Mouse (Mus musculus): ENCODE measurements around the gene Zfp410. TPM values are rescaled to one million over a fixed set of nuclear protein-coding genes. Genes with fewer than 3 reads are reported as not detected.

The Zfp410 gene
- 100 to 1,000 TPM in 17 of 26 experiments, 10 to 100 TPM in 9; 48.1 to 165 (median 119) TPM for total RNA-seq (2018; cell fraction: chromatin; rRNA removed)
- total RNA-seq (2018; cell fraction: cytosol; rRNA removed) = 10 to 100 TPM; 10.7 to 23.4 (median 17.4) TPM
- total RNA-seq (2018; cell fraction: nucleus; rRNA removed) = 100 to 1,000 TPM in 5 of 26 experiments, 10 to 100 TPM in 21; 29.4 to 122 (median 62.3) TPM
- 13.2 to 17.7 TPM (median 17.0 TPM) in 3 replicates for polyA plus RNA-seq (2018)

GRCm38 (mm10) chr12:84316721-84317621, at the start of gene Zfp410:
Zfp410 (plus strand) TSS chr12:84316852.
- H3K36me3 ChIP-seq (ENCODE audit: inconsistent target) = peaks cover 11% of the 10 kb centered on the region; the same call in 1 of the 2 replicates
- peak within 1 kb of the TSS; percentile 72 for H3K4me3 ChIP-seq (ENCODE audit: inconsistent target)
- WGBS (ENCODE audit: missing documents) = 1% methylated on average over 66 of the region's 77 CpGs
- H3K27ac ChIP-seq = peak within 1 kb of the TSS; percentile 57
- peaks cover 51% of the 10 kb centered on the region for H3K79me2 ChIP-seq (ENCODE audit: inconsistent target)

GRCm38 (mm10) chr12:84267264-84267663, 49.4 kb upstream of the Zfp410 start:
- H3K4me3 ChIP-seq (ENCODE audit: inconsistent target) = no peak overlapping the region

GRCm38 (mm10) chr12:84273366-84273765, 43.3 kb upstream of the Zfp410 start:
- H3K36me3 ChIP-seq (ENCODE audit: inconsistent target) = no peaks in the 10 kb centered on the region
- H3K27ac ChIP-seq = no peak overlapping the region
- H3K4me3 ChIP-seq (ENCODE audit: inconsistent target) = no peak overlapping the region
- no peaks in the 10 kb centered on the region for H3K79me2 ChIP-seq (ENCODE audit: inconsistent target)
- WGBS (ENCODE audit: missing documents) = 89% methylated on average over 5 of the region's 5 CpGs

More at GRCm38 (mm10) chr12:84267264-84267663, 49.4 kb upstream of the Zfp410 start:
- Histone ChIP-seq H3K36me3 (ENCODE audit: inconsistent target) (no peaks in the 10 kb centered on the region), H3K27ac (no peak overlapping the region), H3K79me2 (ENCODE audit: inconsistent target) (no peaks in the 10 kb centered on the region)
- WGBS (ENCODE audit: missing documents) = 82% methylated on average over 2 of the region's 2 CpGs

GRCm38 (mm10) chr12:84275288-84275687, 41.4 kb upstream of the Zfp410 start:
- Histone ChIP-seq H3K79me2 (ENCODE audit: inconsistent target) (no peaks in the 10 kb centered on the region), H3K36me3 (ENCODE audit: inconsistent target) (no peaks in the 10 kb centered on the region), H3K27ac (peak overlapping the region; percentile 94), H3K4me3 (ENCODE audit: inconsistent target) (no peak overlapping the region)
- WGBS (ENCODE audit: missing documents) = 13% methylated on average over 9 of the region's 9 CpGs

GRCm38 (mm10) chr12:84276288-84276687, 40.4 kb upstream of the Zfp410 start:
- no peaks in the 10 kb centered on the region for H3K79me2 ChIP-seq (ENCODE audit: inconsistent target)
- WGBS (ENCODE audit: missing documents) = 43% methylated on average over 2 of the region's 2 CpGs
- peak overlapping the region; percentile 94 for H3K27ac ChIP-seq
- H3K36me3 ChIP-seq (ENCODE audit: inconsistent target) = no peaks in the 10 kb centered on the region
- no peak overlapping the region for H3K4me3 ChIP-seq (ENCODE audit: inconsistent target)

GRCm38 (mm10) chr12:84276799-84277198, 39.9 kb upstream of the Zfp410 start:
- H3K27ac ChIP-seq = peak overlapping the region; percentile 94

GRCm38 (mm10) chr12:84277832-84278231, 38.8 kb upstream of the Zfp410 start:
- WGBS (ENCODE audit: missing documents) = 97% methylated on average over 3 of the region's 3 CpGs
- H3K79me2 ChIP-seq (ENCODE audit: inconsistent target) = no peaks in the 10 kb centered on the region
- no peak overlapping the region for H3K4me3 ChIP-seq (ENCODE audit: inconsistent target)
- H3K27ac ChIP-seq = no peak overlapping the region
- no peaks in the 10 kb centered on the region for H3K36me3 ChIP-seq (ENCODE audit: inconsistent target)

More at GRCm38 (mm10) chr12:84276799-84277198, 39.9 kb upstream of the Zfp410 start:
- Histone ChIP-seq H3K36me3 (ENCODE audit: inconsistent target) (no peaks in the 10 kb centered on the region), H3K4me3 (ENCODE audit: inconsistent target) (no peak overlapping the region), H3K79me2 (ENCODE audit: inconsistent target) (no peaks in the 10 kb centered on the region)
- 95% methylated on average over 4 of the region's 4 CpGs for WGBS (ENCODE audit: missing documents)

- Histone ChIP-seq H3K36me3 (ENCODE audit: inconsistent target) (no peaks in the 10 kb centered on the region), H3K4me3 (ENCODE audit: inconsistent target) (no peak overlapping the region), H3K27ac (no peak overlapping the region), H3K79me2 (ENCODE audit: inconsistent target) (no peaks in the 10 kb centered on the region)
- 94% methylated on average over 7 of the region's 7 CpGs for WGBS (ENCODE audit: missing documents)
These were observed 37.8 kb upstream of the Zfp410 start for GRCm38 (mm10) chr12:84278901-84279300.

GRCm38 (mm10) chr12:84284391-84284790, 32.3 kb upstream of the Zfp410 start:
- Histone ChIP-seq H3K4me3 (ENCODE audit: inconsistent target) (peak overlapping the region; percentile 84), H3K27ac (peak overlapping the region; percentile 91), H3K79me2 (ENCODE audit: inconsistent target) (peaks cover 38% of the 10 kb centered on the region), H3K36me3 (ENCODE audit: inconsistent target) (no peaks in the 10 kb centered on the region)
- WGBS (ENCODE audit: missing documents) = 84% methylated on average over 14 of the region's 14 CpGs

GRCm38 (mm10) chr12:84284885-84285592, 31.6 kb upstream of the Zfp410 start, which contains the start of gene Ptgr2:
Ptgr2 (plus strand) TSS chr12:84285232.
- H3K4me3 ChIP-seq (ENCODE audit: inconsistent target) = peak within 1 kb of the TSS; percentile 84
- 1% methylated on average over 39 of the region's 39 CpGs for WGBS (ENCODE audit: missing documents)
- H3K27ac ChIP-seq = peak within 1 kb of the TSS; percentile 91
- no peaks in the 10 kb centered on the region for H3K36me3 ChIP-seq (ENCODE audit: inconsistent target)
- peaks cover 45% of the 10 kb centered on the region for H3K79me2 ChIP-seq (ENCODE audit: inconsistent target)

GRCm38 (mm10) chr12:84285593-84285968, 31.1 kb upstream of the Zfp410 start:
- WGBS (ENCODE audit: missing documents) = 14% methylated on average over 8 of the region's 8 CpGs
- Histone ChIP-seq H3K4me3 (ENCODE audit: inconsistent target) (peak overlapping the region; percentile 84), H3K27ac (peak overlapping the region; percentile 91), H3K79me2 (ENCODE audit: inconsistent target) (peaks cover 47% of the 10 kb centered on the region), H3K36me3 (ENCODE audit: inconsistent target) (no peaks in the 10 kb centered on the region)

- no peak overlapping the region for H3K27ac ChIP-seq
- H3K79me2 ChIP-seq (ENCODE audit: inconsistent target) = peaks cover 55% of the 10 kb centered on the region
- peaks cover 14% of the 10 kb centered on the region for H3K36me3 ChIP-seq (ENCODE audit: inconsistent target)
- 72% methylated on average over 3 of the region's 3 CpGs for WGBS (ENCODE audit: missing documents)
- H3K4me3 ChIP-seq (ENCODE audit: inconsistent target) = no peak overlapping the region
These were observed 28.2 kb upstream of the Zfp410 start for GRCm38 (mm10) chr12:84288461-84288860.

GRCm38 (mm10) chr12:84297851-84298250, 18.8 kb upstream of the Zfp410 start:
- Histone ChIP-seq H3K36me3 (ENCODE audit: inconsistent target) (peaks cover 83% of the 10 kb centered on the region), H3K4me3 (ENCODE audit: inconsistent target) (no peak overlapping the region), H3K27ac (no peak overlapping the region), H3K79me2 (ENCODE audit: inconsistent target) (no peaks in the 10 kb centered on the region)
- 97% methylated on average over 6 of the region's 6 CpGs for WGBS (ENCODE audit: missing documents)

GRCm38 (mm10) chr12:84299265-84299664, 17.4 kb upstream of the Zfp410 start:
- Histone ChIP-seq H3K36me3 (ENCODE audit: inconsistent target) (peaks cover 85% of the 10 kb centered on the region), H3K4me3 (ENCODE audit: inconsistent target) (no peak overlapping the region), H3K27ac (no peak overlapping the region), H3K79me2 (ENCODE audit: inconsistent target) (no peaks in the 10 kb centered on the region)
- WGBS (ENCODE audit: missing documents) = 87% methylated on average over 2 of the region's 2 CpGs

Data from macrophage (primary cell).